Mouse (Mus musculus): ENCODE data around the gene Gm19426. TPM values are rescaled to one million over a fixed set of nuclear protein-coding genes. Genes with fewer than 3 reads are reported as not detected.
A peak's percentile ranks its signal among the peaks of the same experiment; 100 is the strongest.
"Not testable (repeated sequence)": the region's sequence is repeated elsewhere in the genome, so short reads cannot be mapped to it uniquely, and the experiment has no call there.

The Gm19426 gene
- total RNA-seq, 2 experiments from 2014 or later, result 0.54 to 0.95 TPM

DNA sequence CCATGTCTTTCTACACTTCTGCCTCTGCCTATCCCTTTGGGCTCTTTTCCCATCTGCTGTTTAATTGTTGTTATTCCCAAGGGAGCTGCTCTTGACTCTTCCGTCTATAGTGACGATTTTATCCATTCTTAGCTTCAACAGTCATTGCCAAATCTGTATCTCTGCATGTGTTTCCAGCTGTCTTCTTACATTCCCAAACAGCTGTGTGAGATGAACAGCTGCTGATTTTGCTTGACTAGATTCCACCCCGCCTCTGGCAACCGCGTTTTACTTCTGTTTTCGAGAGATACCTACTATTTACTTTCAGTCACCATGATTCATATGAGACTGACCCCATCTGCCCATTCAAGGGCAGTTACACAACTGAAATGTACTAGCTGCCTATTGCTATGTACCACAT lies 6.7 kb upstream of the Gm19426 start:
- DNase-seq, result no peak

DNA sequence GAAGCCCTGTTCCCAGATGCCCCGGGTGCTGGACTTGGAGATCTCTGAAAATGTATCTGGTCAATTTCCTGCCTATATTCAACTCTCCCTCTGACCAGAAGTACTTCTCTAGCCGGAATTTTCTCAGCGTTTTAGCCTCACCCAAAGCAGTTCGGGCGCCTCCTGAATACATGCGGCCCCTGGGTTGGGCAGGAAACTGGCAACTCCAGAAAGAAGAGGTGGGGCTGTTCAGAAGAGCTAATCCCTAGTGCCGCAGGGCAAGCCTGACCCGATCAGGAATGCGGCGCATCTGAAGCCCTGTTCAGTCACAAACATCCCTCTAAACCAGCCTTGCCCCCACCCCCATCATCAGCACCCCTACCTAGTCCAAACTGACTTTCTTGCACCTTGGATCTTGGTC lies 671 bp upstream of the Gm19426 start:
- no peak for DNase-seq

GRCm38 (mm10) chr2:84742451-84743283 lies 788 bp downstream of the Gm19426 start:
- no peak for DNase-seq

- no peak for DNase-seq
These were observed 1.5 kb downstream of the Gm19426 start for GRCm38 (mm10) chr2:84741841-84742450.

GRCm38 (mm10) chr2:84740608-84741333 lies 2.7 kb downstream of the Gm19426 start:
- DNase-seq, result no peak

GRCm38 (mm10) chr2:84738271-84738911 lies 5.1 kb downstream of the Gm19426 start:
- DNase-seq, result no peak

- DNase-seq, result no peak
These were observed 6.0 kb downstream of the Gm19426 start for GRCm38 (mm10) chr2:84737451-84737925.

DNA sequence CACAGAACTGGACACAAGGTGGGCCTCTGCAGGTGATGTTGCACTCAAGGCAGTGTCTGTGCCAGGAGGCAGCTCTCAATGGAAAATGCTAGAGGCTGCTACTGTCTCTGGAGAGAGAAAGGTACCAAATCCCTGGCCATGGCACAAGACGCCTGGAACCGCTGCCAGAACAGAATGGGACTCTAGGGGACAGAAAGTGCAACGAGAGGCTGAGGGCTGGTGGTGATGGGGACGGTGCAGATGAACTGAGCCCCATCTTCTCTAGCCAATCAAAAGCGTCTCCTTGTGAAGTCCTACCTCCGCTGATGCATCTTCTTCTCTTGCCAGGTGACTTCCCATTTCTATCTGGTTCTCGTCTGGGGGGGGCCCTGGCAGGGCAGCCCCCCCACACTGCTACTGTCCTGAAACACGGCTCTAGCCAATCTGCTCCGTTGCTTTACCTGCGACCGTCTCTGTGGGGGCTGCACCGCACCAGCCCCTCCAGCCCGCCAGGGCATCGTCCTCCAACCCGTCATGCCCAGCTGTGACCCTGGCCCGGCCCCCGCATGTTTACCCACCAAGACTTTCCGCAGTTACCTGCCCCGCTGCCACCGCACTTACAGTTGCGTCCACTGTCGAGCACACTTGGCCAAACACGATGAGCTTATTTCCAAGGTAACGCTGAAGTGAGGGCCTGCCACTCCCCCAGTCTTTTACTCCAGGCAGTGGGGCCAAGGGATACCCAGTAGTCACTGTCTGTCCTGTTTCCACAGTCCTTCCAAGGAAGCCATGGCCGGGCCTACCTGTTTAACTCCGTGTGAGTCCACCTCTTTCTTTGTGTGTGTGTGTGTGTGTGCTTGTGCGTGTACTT lies 6.9 kb downstream of the Gm19426 start:
- no peak for DNase-seq

GRCm38 (mm10) chr2:84735346-84735920 lies 8.0 kb downstream of the Gm19426 start:
- DNase-seq, result no peak

GRCm38 (mm10) chr2:84734919-84735318 lies 8.5 kb downstream of the Gm19426 start:
- DNase-seq, result no peak

- DNase-seq, result no peak
These were observed 9.0 kb downstream of the Gm19426 start for GRCm38 (mm10) chr2:84734351-84734864.

- peak; percentile 55 for DNase-seq
These were observed 9.7 kb downstream of the Gm19426 start, which contains the start of gene Ypel4 for GRCm38 (mm10) chr2:84733579-84734300. Gene Ypel4, plus strand, starts transcription at chr2:84734058.

DNA sequence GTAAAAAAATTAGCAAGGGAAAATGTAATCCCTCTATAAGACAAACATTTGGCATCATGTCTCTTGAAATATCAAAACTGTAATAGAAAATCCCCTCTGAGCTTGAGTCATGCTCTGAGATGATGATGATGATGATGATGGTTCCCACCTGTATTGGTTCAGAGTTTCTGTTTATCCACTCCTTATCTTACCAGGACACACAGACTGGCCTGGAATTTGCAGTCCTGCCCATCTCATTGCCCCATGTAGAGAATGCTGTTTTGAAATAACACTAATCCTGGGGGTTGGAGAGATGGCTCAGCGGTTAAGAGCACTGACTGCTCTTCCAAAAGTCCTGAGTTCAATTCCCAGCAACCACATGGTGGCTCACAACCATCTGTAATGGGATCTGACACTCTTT lies 11.1 kb downstream of the Gm19426 start:
- DNase-seq, result no peak

DNA sequence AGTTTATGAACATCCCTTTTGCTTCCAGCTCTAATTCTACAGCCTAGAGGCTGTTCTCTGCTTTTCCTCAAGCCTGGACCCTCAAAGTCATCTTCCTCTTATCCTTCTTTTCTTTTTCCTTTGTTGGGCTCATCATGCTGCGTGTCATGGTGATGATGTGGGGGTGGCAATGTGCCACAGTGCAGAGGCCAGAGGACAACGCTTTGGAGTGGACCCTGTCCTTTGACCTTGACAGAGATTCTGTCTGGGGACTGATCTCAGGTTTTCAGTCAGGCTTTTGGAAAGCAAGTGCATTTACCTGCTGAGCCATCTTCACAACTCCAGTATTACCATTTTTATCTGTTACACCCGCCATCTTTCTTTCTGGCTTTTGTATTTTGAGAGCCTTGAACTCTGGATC lies 12.2 kb downstream of the Gm19426 start:
- DNase-seq, result no peak

GRCm38 (mm10) chr2:84728191-84728590 lies 15.3 kb downstream of the Gm19426 start:
- not testable (repeated sequence) for DNase-seq

- peak; percentile 95 for DNase-seq
These were observed 16.1 kb downstream of the Gm19426 start, which contains the start of gene Clp1 for GRCm38 (mm10) chr2:84727172-84727858. Gene Clp1, minus strand, starts transcription at chr2:84727350.

- DNase-seq, result no peak
These were observed 16.7 kb downstream of the Gm19426 start for GRCm38 (mm10) chr2:84726716-84727115.

DNA sequence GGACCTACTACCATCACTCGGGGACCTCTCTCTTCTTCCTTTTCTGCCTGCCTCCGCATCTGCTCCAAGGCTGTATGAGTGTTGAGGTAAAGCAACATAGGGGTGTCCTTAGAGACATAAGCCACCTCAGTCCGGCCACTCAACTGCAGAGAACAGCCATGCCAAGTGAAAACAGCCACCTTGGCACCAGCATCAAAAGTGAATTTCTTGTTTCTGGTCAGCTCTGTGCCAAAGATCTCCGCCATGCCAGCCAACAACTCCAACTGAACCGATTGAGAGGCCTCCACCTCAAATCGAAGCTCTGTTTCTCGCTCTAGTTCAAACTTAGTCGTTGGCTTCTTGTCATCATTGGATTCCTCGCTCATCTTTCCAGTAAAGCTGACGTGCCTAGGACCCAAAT lies 17.7 kb downstream of the Gm19426 start:
- DNase-seq, result no peak

- DNase-seq, result no peak
These were observed 19.6 kb downstream of the Gm19426 start for GRCm38 (mm10) chr2:84723856-84724255.
